8 mouse cellular contexts compared by ENCODE assay signal in the genomic region with DNA sequence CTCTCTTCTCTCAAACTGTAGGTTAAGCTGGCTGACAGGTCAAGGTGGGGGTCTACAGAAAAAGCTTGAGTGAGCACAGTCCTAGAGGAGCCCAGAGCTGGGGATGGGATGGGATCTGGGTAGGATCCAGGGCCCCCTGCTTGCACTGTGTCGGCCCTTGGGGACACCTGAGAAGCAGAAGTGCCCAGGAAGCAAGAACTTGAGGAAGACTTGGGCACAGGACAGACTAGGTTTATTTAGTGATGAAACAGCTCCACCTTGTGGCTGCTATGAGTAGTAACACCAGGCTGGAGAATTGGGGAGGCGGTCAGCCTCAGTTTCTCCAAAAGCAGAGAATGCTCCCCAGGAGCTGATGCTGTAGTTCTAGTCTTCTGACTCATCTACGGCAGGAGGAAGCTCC. TPM values are rescaled to one million over a fixed set of nuclear protein-coding genes. Genes with fewer than 3 reads are reported as not detected.
DNase-seq lines count a peak whose midpoint lies in the region; ATAC-seq and TF ChIP-seq lines count a peak whose summit lies in the region.

No protein-coding gene starts in this region.

- no peak for TF ChIP-seq POLR2A in spleen, adult 2 months (IDR thresholded peaks at IDR 0.05; ENCODE audit: low read depth, low read length)
- TF ChIP-seq POLR2A in small intestine, adult 2 months (IDR thresholded peaks at IDR 0.05; ENCODE audit: low read depth, low read length) = no peak

- H3K9me3 ChIP-seq in hindbrain, postnatal 0 days (ENCODE audit: low read length) = no peaks in the 10 kb centered on the region

- H3K4me1 ChIP-seq in spleen, adult 2 months (ENCODE audit: control insufficient read depth, insufficient read depth, insufficient read length) = no peaks in the 10 kb centered on the region
- H3K4me1 ChIP-seq in hindbrain, postnatal 0 days (ENCODE audit: insufficient read depth, low read length) = no peaks in the 10 kb centered on the region
- peaks cover 11% of the 10 kb centered on the region; the same call in 1 of the 2 replicates for H3K4me1 ChIP-seq in small intestine, adult 2 months (ENCODE audit: control insufficient read depth, insufficient read depth, insufficient read length, low read length)

- ATAC-seq in hindbrain, postnatal 0 days = peak; percentile 25; the same call in 1 of the 2 replicates

- peak; percentile 64 for DNase-seq in embryo, embryonic 10 days (ENCODE audit: low spot score)
- DNase-seq in embryo, embryonic 9.5 days (ENCODE audit: extremely low spot score) = no peak
- DNase-seq in spleen, adult 2 months (ENCODE audit: low read depth in 1 of 2, low spot score in 2 of 2) = peak in 1 of 2 experiments; percentile 17
- DNase-seq in spleen, postnatal 14 days (ENCODE audit: low spot score in 2 of 2) = no peak
- DNase-seq in hindbrain, postnatal 0 days (ENCODE audit: low spot score) = peak; percentile 73
- DNase-seq in left cerebral cortex, postnatal 25 days (ENCODE audit: low spot score in 2 of 2) = no peak
- no peak for DNase-seq in layer of hippocampus, adult 9-11 months

- peak; percentile 54; the same call in 1 of the 2 replicates for TF ChIP-seq CTCF in spleen, adult 2 months (IDR thresholded peaks at IDR 0.05; ENCODE audit: extremely low read depth, insufficient read depth, insufficient read length, insufficient replicate concordance)
- peak; percentile 88 for TF ChIP-seq CTCF in hindbrain, postnatal 0 days (IDR thresholded peaks at IDR 0.05; ENCODE audit: low read depth)
- peak; percentile 81; the same call in 1 of the 2 replicates for TF ChIP-seq CTCF in small intestine, adult 2 months (IDR thresholded peaks at IDR 0.05; ENCODE audit: extremely low read depth, insufficient read length, insufficient replicate concordance, low read depth, low read length)

- H3K36me3 ChIP-seq in spleen, adult 2 months (ENCODE audit: control insufficient read depth, insufficient read depth, low read length) = no peaks in the 10 kb centered on the region
- no peaks in the 10 kb centered on the region for H3K36me3 ChIP-seq in hindbrain, postnatal 0 days (ENCODE audit: insufficient read depth, low read length)
- no peaks in the 10 kb centered on the region for H3K36me3 ChIP-seq in small intestine, adult 2 months (ENCODE audit: control insufficient read depth, insufficient read depth, low read length)

- no peak overlapping the region for H3K4me3 ChIP-seq in spleen, adult 2 months (ENCODE audit: extremely low read depth, insufficient read depth, insufficient read length)
- no peak overlapping the region for H3K4me3 ChIP-seq in hindbrain, postnatal 0 days (ENCODE audit: low read length)
- no peak overlapping the region for H3K4me3 ChIP-seq in small intestine, adult 2 months (ENCODE audit: low read depth, low read length)

- H3K27me3 ChIP-seq in spleen, adult 2 months (ENCODE audit: control insufficient read depth, insufficient read depth, low read length) = no peaks in the 10 kb centered on the region
- no peaks in the 10 kb centered on the region for H3K27me3 ChIP-seq in hindbrain, postnatal 0 days (ENCODE audit: insufficient read depth, low read length)
- no peaks in the 10 kb centered on the region for H3K27me3 ChIP-seq in small intestine, adult 2 months (ENCODE audit: control insufficient read depth, insufficient read depth, low read length)

- no peak overlapping the region for H3K4me2 ChIP-seq in hindbrain, postnatal 0 days (ENCODE audit: low read depth, low read length)

- intact Hi-C loops in left cerebral cortex, postnatal 25 days (cut with DNase I) = loop anchor here (1.0 to 10.0 kb wide), 4 partner anchors 57 to 609 kb away; no protein-coding TSS in a partner anchor

- H3K9ac ChIP-seq in hindbrain, postnatal 0 days (replicated peaks; ENCODE audit: low read length) = no peak overlapping the region

- WGBS in spleen, adult 2 months = 9% methylated on average over 3 of the region's 3 CpGs
- 15% methylated on average over 3 of the region's 3 CpGs for WGBS in hindbrain, postnatal 0 days
- 16% methylated on average over 3 of the region's 3 CpGs for WGBS in small intestine, adult 2 months

- no peak overlapping the region for H3K27ac ChIP-seq in spleen, adult 2 months (ENCODE audit: insufficient read depth, low read length)
- no peak overlapping the region for H3K27ac ChIP-seq in hindbrain, postnatal 0 days
- H3K27ac ChIP-seq in small intestine, adult 2 months (ENCODE audit: insufficient read depth, low read depth, low read length) = no peak overlapping the region

RNA-seq across cellular contexts. Expression of a gene that starts 3.0 kb away (rescaled TPM):
- not detected in 2 replicates for polyA plus RNA-seq in spleen, adult 2 months (2012; rRNA removed)
- not detected in 2 replicates for total RNA-seq in hindbrain, postnatal 0 days (2014; rRNA removed)
- not detected in 2 replicates for polyA plus RNA-seq in hindbrain, postnatal 0 days (2015; fragmentation: Nextera tagmentation; extraction: Ambion mirVana)
- 0.27 TPM in 1 of 2 replicates, not detected in the other for polyA plus RNA-seq in small intestine, adult 2 months (2012; rRNA removed)
- not detected for total RNA-seq in left cerebral cortex, postnatal 25 days (2021)

RNA-seq across cellular contexts. Expression of a gene that starts 7.0 kb away (rescaled TPM):
- polyA plus RNA-seq in spleen, adult 2 months (2012; rRNA removed) = 31.2 and 37.6 TPM in 2 replicates
- 52.8 and 59.9 TPM in 2 replicates for total RNA-seq in hindbrain, postnatal 0 days (2014; rRNA removed)
- polyA plus RNA-seq in hindbrain, postnatal 0 days (2015; fragmentation: Nextera tagmentation; extraction: Ambion mirVana) = 24.2 and 27.6 TPM in 2 replicates
- polyA plus RNA-seq in small intestine, adult 2 months (2012; rRNA removed) = 15.9 and 23.1 TPM in 2 replicates
- total RNA-seq in left cerebral cortex, postnatal 25 days (2021) = 10 to 100 TPM; 28.7 to 36.8 TPM

RNA-seq across cellular contexts. Expression of a gene that starts 20.5 kb away (rescaled TPM):
- 6.6 and 7.6 TPM in 2 replicates for polyA plus RNA-seq in spleen, adult 2 months (2012; rRNA removed)
- total RNA-seq in hindbrain, postnatal 0 days (2014; rRNA removed) = 8.5 and 10.9 TPM in 2 replicates
- polyA plus RNA-seq in hindbrain, postnatal 0 days (2015; fragmentation: Nextera tagmentation; extraction: Ambion mirVana) = 4.8 and 6.8 TPM in 2 replicates
- polyA plus RNA-seq in small intestine, adult 2 months (2012; rRNA removed) = 1.6 and 3.6 TPM in 2 replicates
- total RNA-seq in left cerebral cortex, postnatal 25 days (2021) = 1 to 10 TPM; 7.1 to 7.6 TPM

RNA-seq across cellular contexts. Expression of a gene that starts 58.9 kb away (rescaled TPM):
- polyA plus RNA-seq in spleen, adult 2 months (2012; rRNA removed) = 12.5 and 13.5 TPM in 2 replicates
- total RNA-seq in hindbrain, postnatal 0 days (2014; rRNA removed) = 8.7 and 10.7 TPM in 2 replicates
- polyA plus RNA-seq in hindbrain, postnatal 0 days (2015; fragmentation: Nextera tagmentation; extraction: Ambion mirVana) = 4.6 and 5.1 TPM in 2 replicates
- polyA plus RNA-seq in small intestine, adult 2 months (2012; rRNA removed) = 29.7 and 55.4 TPM in 2 replicates
- 1 to 10 TPM; 4.8 to 6.6 TPM for total RNA-seq in left cerebral cortex, postnatal 25 days (2021)

RNA-seq across cellular contexts. Expression of a gene that starts 59.2 kb away (rescaled TPM):
- 42.0 and 60.6 TPM in 2 replicates for polyA plus RNA-seq in spleen, adult 2 months (2012; rRNA removed)
- total RNA-seq in hindbrain, postnatal 0 days (2014; rRNA removed) = 55.6 and 84.4 TPM in 2 replicates
- polyA plus RNA-seq in hindbrain, postnatal 0 days (2015; fragmentation: Nextera tagmentation; extraction: Ambion mirVana) = 64.1 and 70.2 TPM in 2 replicates
- 56.9 and 114 TPM in 2 replicates for polyA plus RNA-seq in small intestine, adult 2 months (2012; rRNA removed)
- 10 to 100 TPM; 44.1 to 45.9 TPM for total RNA-seq in left cerebral cortex, postnatal 25 days (2021)

Comparison
In these comparisons a context has a peak if more than half of its experiments do, and no peak if none do; other contexts are left out.
1. DNase-seq: peak in embryo, embryonic 10 days (single experiment) and hindbrain, postnatal 0 days (single experiment); none in embryo, embryonic 9.5 days (single experiment), spleen, postnatal 14 days (0 of 2), left cerebral cortex, postnatal 25 days (0 of 2) and layer of hippocampus, adult 9-11 months (single experiment).
2. Peak in every context shown above with its lines, with median percentiles within 50 percentile points of each other: CTCF ChIP-seq.